Mouse (Mus musculus): Measurements from ENCODE around the gene Ppp2r3d. TPM values are rescaled to one million over a fixed set of nuclear protein-coding genes. Genes with fewer than 3 reads are reported as not detected.

Ppp2r3d gene
- polyA plus RNA-seq (2015; fragmentation: Nextera tagmentation; extraction: Ambion mirVana) = 148 and 159 TPM in 2 replicates

GRCm38 (mm10) chr9:124476096-124476902, at the start of gene Ppp2r3d:
Gene Ppp2r3d (minus strand): TSS chr9:124476898.

GRCm38 (mm10) chr9:124493693-124494092, 17.0 kb upstream of the Ppp2r3d start, which contains the start of gene Gm21836:
Gene Gm21836 (minus strand): TSS chr9:124493793.

Other genes with a start within 250 kb of the Ppp2r3d start
- 11.0 and 11.4 TPM in 2 replicates for gene 2010315B03Rik, start 164.2 kb downstream of the Ppp2r3d start, polyA plus RNA-seq (2015; fragmentation: Nextera tagmentation; extraction: Ambion mirVana)
- not detected in 2 replicates for gene Gm21836, start 16.9 kb upstream of the Ppp2r3d start, polyA plus RNA-seq (2015; fragmentation: Nextera tagmentation; extraction: Ambion mirVana)

All from neural tube, postnatal 0 days (tissue).